Mouse (Mus musculus) liver, adult 2 months (tissue): Measurements from ENCODE around the gene Dnah8.

ENCODE experiments used
- CTCF ChIP-seq: fragments of 200-500 bp; IDR thresholded peaks from 2 replicates; pipeline ENCODE4 v1.5.1; 2011; ENCODE audit warnings: low read depth, low read length, control low read depth
- POLR2A ChIP-seq: fragments of 200-500 bp; IDR thresholded peaks from 2 replicates; pipeline ENCODE4 v1.6.1; 2011; ENCODE audit warnings: low read length, control low read depth; ENCODE audit not compliant: insufficient read depth; ENCODE audit errors: extremely low read depth

DNA sequence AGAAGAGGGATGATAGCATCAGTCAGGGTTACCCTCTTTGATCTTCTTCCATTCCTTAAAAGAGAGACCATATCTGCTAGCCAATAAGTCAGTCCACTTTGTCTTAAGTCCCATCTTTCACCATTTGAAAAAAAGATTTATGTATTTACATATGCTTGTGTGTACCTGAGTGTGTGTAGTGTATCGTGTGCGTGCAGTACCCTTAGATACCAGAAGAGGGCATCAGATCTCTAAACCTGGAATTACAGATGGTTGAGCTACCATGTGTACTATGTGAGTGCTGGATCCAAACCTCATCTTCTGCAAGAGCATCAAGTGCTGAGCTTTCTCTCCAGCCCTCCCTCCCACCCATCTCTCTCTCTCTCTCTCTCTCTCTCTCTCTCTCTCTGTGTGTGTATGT, 207.0 kb downstream of the Dnah8 start:
- TF ChIP-seq CTCF: no peak
- TF ChIP-seq POLR2A: no peak
